Mouse (Mus musculus) testis, adult 2 months (tissue): ENCODE measurements around the gene Gm21905. TPM values are rescaled to one million over a fixed set of nuclear protein-coding genes. Genes with fewer than 3 reads are reported as not detected.

Source experiments
- H3K27ac ChIP-seq: fragments of 200-500 bp; 2 replicates; pipeline ENCODE4 v1.5.1; 2012; ENCODE audit warnings: low read depth, low read length; ENCODE audit not compliant: control insufficient read depth, insufficient read depth
- H3K27me3 ChIP-seq: fragments of 200-500 bp; 2 replicates; pipeline ENCODE4 v1.6.1; 2012; ENCODE audit warnings: mild to moderate bottlenecking, low read length, moderate library complexity; ENCODE audit not compliant: control insufficient read depth, insufficient read depth
- H3K36me3 ChIP-seq: fragments of 200-500 bp; 2 replicates; pipeline ENCODE4 v1.6.1; 2012; ENCODE audit warnings: mild to moderate bottlenecking, low read length; ENCODE audit not compliant: control insufficient read depth, insufficient read depth
- H3K4me1 ChIP-seq: fragments of 200-500 bp; 2 replicates; pipeline ENCODE4 v1.6.1; 2012; ENCODE audit warnings: low read length; ENCODE audit not compliant: control insufficient read depth, insufficient read depth
- H3K4me3 ChIP-seq: fragments of 200-500 bp; 2 replicates; pipeline ENCODE4 v1.5.1; 2012; ENCODE audit warnings: low read depth, mild to moderate bottlenecking, low read length, moderate library complexity, mixed read lengths; ENCODE audit not compliant: control insufficient read depth
- CTCF ChIP-seq: fragments of 200-500 bp; IDR thresholded peaks from 2 replicates; pipeline ENCODE4 v1.5.1; 2012; ENCODE audit warnings: low read depth, mild to moderate bottlenecking, inconsistent platforms, low read length, moderate library complexity; ENCODE audit not compliant: control insufficient read depth, insufficient read depth, insufficient replicate concordance
- POLR2A ChIP-seq: fragments of 200-500 bp; IDR thresholded peaks from 2 replicates; pipeline ENCODE4 v1.6.1; 2012; ENCODE audit warnings: low read depth, mild to moderate bottlenecking, inconsistent platforms, low read length, moderate library complexity; ENCODE audit not compliant: control insufficient read depth
- polyA plus RNA-seq: library from polyadenylated mRNA; depleted of rRNA; stranded (reverse); fragments of >200 nt; gene quantifications from 2 replicates; pipeline ENCODE4 v1.2.3, GENCODE M21; 2012; rRNA removed

Gene Gm21905
- polyA plus RNA-seq, 1 experiment: not detected

- Histone ChIP-seq H3K27ac (no peak overlapping the region), H3K36me3 (no peaks in the 10 kb centered on the region), H3K4me3 (no peak overlapping the region), H3K4me1 (no peaks in the 10 kb centered on the region), H3K27me3 (no peaks in the 10 kb centered on the region)
- TF ChIP-seq CTCF: no peak
- TF ChIP-seq POLR2A: no peak
Observed at GRCm38 (mm10) chr5:67904555-67904954, 41.7 kb downstream of the Gm21905 start.

DNA sequence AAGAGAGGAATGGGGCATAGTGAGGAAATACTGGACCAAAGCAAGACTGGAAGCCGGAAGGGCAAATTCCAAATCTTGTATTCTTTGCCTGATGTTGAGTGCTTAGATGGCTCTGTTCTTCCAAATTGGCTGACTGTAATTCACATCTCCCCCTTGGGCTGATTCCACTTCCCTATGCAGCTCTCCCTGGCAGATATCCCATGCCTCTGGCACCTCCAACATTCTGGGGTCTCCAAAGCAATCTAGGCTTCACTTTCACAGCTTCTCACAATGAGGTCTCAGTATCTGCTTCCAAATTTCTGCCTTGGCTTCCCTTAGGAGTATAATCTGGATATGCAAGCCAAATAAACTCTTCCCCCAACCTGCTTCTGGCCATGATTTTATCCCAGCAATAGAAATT is 47.3 kb downstream of the Gm21905 start:
- Histone ChIP-seq H3K27ac (no peak overlapping the region), H3K4me3 (no peak overlapping the region), H3K27me3 (no peaks in the 10 kb centered on the region), H3K36me3 (no peaks in the 10 kb centered on the region), H3K4me1 (no peaks in the 10 kb centered on the region)
- TF ChIP-seq CTCF (no peak), POLR2A (no peak)

DNA sequence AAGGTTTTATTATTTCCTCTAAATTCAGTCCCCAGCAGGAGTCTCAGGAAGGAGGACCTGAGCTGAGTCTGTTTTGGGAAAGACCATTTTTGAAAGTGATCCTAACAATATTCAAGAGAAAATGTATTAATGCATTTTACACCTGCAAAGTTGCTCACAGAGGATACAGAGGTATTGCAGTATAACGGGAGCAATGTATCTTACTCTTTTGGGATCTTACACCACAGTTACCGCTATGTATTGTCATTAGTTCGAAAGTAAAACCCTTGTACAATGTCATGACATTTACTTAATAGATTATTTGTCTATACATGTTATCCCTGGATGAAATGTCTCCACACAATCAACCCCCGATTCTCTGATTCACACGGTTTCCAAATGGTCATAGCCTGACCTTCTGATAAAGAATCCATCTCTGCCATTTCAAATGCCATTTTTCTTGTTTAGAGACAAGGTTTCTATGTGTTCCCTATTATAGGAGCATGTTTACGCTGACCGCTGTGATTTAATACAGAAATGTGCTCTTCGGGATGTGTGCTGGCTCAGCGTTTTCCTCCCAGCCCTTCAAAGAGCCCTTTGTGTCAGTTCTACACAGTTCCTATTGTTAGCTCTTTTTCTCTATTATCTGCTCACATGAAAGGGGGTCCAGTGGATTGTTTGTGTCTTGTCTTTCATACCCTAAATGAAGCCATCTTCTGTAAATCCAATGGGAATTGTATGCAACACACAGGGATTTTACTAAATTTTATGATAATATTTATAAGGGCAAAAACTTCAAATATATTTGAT is 61.6 kb downstream of the Gm21905 start:
- Histone ChIP-seq H3K4me3 (no peak overlapping the region), H3K27me3 (no peaks in the 10 kb centered on the region), H3K27ac (no peak overlapping the region), H3K4me1 (no peaks in the 10 kb centered on the region), H3K36me3 (no peaks in the 10 kb centered on the region)
- no peak for TF ChIP-seq CTCF
- TF ChIP-seq POLR2A: no peak

DNA sequence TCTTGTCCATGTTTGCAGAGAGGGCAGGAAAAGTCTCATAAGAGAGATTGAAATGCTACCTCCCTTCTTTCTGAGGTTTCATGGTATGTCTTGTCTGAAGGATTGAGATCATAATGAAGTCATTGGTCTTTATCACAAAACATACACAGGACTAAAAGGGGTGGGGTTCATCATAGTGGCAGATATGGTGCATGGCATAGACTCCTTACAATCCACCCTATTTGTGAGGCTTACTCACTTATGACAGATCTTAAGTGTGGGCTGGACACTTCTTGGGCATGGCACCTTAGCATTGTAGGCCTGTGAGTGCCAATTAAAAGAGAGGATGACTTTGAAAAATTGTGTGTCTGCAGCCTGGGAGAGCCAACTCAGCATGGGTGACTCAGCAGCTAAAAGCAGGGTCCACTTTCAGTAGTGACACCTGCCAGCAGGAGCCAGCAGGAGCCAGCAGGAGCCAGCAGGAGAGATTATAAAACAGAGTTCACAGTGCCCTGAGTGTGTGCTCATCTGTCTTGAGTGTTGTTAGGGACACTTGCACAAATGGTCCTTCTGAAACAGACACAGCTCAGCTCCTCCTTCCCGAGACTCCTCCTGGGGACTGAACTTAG is 62.6 kb downstream of the Gm21905 start:
- Histone ChIP-seq H3K4me3 (no peak overlapping the region), H3K27ac (no peak overlapping the region), H3K36me3 (no peaks in the 10 kb centered on the region), H3K4me1 (no peaks in the 10 kb centered on the region), H3K27me3 (no peaks in the 10 kb centered on the region)
- no peak for TF ChIP-seq POLR2A
- no peak for TF ChIP-seq CTCF

Other genes with a start within 250 kb of the Gm21905 start
- 2.4 and 2.5 TPM in 2 replicates for gene Atp8a1, start 99.0 kb downstream of the Gm21905 start, polyA plus RNA-seq
- gene Gm5108, start 4.8 kb downstream of the Gm21905 start, polyA plus RNA-seq: 3.0 and 3.4 TPM in 2 replicates
- not detected in 2 replicates for gene Grxcr1, start 85.4 kb upstream of the Gm21905 start, polyA plus RNA-seq